Mouse (Mus musculus) olfactory bulb, adult 2 months (tissue): ENCODE results near the gene Rab4b.

ENCODE experiments used
- CTCF ChIP-seq: fragments of 200-500 bp; IDR thresholded peaks from 2 replicates; pipeline ENCODE4 v1.5.1; 2012; ENCODE audit warnings: low read depth, mild to moderate bottlenecking, low read length, moderate library complexity; ENCODE audit not compliant: insufficient read depth
- POLR2A ChIP-seq: fragments of 200-500 bp; IDR thresholded peaks from 2 replicates; pipeline ENCODE4 v1.6.1; 2012; ENCODE audit warnings: mild to moderate bottlenecking, low read depth, low read length, moderate library complexity; ENCODE audit not compliant: insufficient read depth

GRCm38 (mm10) chr7:27164112-27164947 is 14.4 kb downstream of the Rab4b start:
- no peak for TF ChIP-seq CTCF
- TF ChIP-seq POLR2A, result no peak
